20 mouse cellular contexts compared by ENCODE assay signal in genomic region chr16:33010166-33010565, GRCm38 (mm10). TPM values are rescaled to one million over a fixed set of nuclear protein-coding genes. Genes with fewer than 3 reads are reported as not detected.
DNase-seq lines count a peak whose midpoint lies in the region; ATAC-seq and TF ChIP-seq lines count a peak whose summit lies in the region.
"Had no signal": no experiment of that assay in that cellular context is flagged by ENCODE, and none has a peak within 500 bp of the region (broad histone marks: within the 10 kb centered on the region; RNA-seq: fewer than 3 reads in every experiment).

No protein-coding gene starts in this region.

- ATAC-seq in embryonic facial prominence, embryonic 12.5 days (ENCODE audit: insufficient number of reproducible peaks, insufficient read depth, low FRiP score, low TSS enrichment), result 0 out of 2 replicates have a peak, but pooled peaks have one; percentile 15
- peak; percentile 68; the same call in 1 of the 2 replicates for ATAC-seq in hindbrain, embryonic 16.5 days
- no peak for ATAC-seq in hindbrain, embryonic 12.5 days (ENCODE audit: low FRiP score)
- ATAC-seq: forebrain, embryonic 16.5 days; intestine, embryonic 15.5 days had no signal

- H3K4me1 ChIP-seq in embryonic facial prominence, embryonic 12.5 days, result no peaks in the 10 kb centered on the region
- H3K4me1 ChIP-seq in embryonic facial prominence, embryonic 10.5 days, result no peaks in the 10 kb centered on the region
- H3K4me1 ChIP-seq in hindbrain, embryonic 16.5 days (ENCODE audit: control insufficient read depth, insufficient read depth, low read depth, low read length), result no peaks in the 10 kb centered on the region
- no peaks in the 10 kb centered on the region for H3K4me1 ChIP-seq in hindbrain, embryonic 12.5 days
- H3K4me1 ChIP-seq: forebrain, embryonic 12.5 days; hindbrain, embryonic 15.5 days; intestine, embryonic 15.5 days had no signal

- WGBS in embryonic facial prominence, embryonic 12.5 days, result 86% methylated on average over 6 of the region's 6 CpGs
- WGBS in embryonic facial prominence, embryonic 10.5 days, result 93% methylated on average over 6 of the region's 6 CpGs
- 85% methylated on average over 6 of the region's 6 CpGs for WGBS in hindbrain, embryonic 16.5 days
- WGBS in hindbrain, embryonic 12.5 days, result 91% methylated on average over 6 of the region's 6 CpGs

- peaks cover 71% of the 10 kb centered on the region for H3K36me3 ChIP-seq in embryonic facial prominence, embryonic 12.5 days
- H3K36me3 ChIP-seq in embryonic facial prominence, embryonic 10.5 days (replicated peaks), result peaks cover 93% of the 10 kb centered on the region
- peaks cover 25% of the 10 kb centered on the region for H3K36me3 ChIP-seq in hindbrain, embryonic 16.5 days (ENCODE audit: control insufficient read depth, insufficient read depth, low read length)
- peaks cover 90% of the 10 kb centered on the region for H3K36me3 ChIP-seq in hindbrain, embryonic 12.5 days

- H3K4me3 ChIP-seq in embryonic facial prominence, embryonic 12.5 days, result no peak overlapping the region
- H3K4me3 ChIP-seq in embryonic facial prominence, embryonic 10.5 days, result no peak overlapping the region
- H3K4me3 ChIP-seq in hindbrain, embryonic 16.5 days (ENCODE audit: low read length), result no peak overlapping the region
- no peak overlapping the region for H3K4me3 ChIP-seq in hindbrain, embryonic 12.5 days
- no peak overlapping the region for H3K4me3 ChIP-seq in layer of hippocampus, adult 2 months
- H3K4me3 ChIP-seq: forebrain, embryonic 12.5 days; heart, adult 2 months; heart, embryonic 15.5 days; hindbrain, embryonic 15.5 days; intestine, embryonic 15.5 days had no signal

- no peak overlapping the region for H3K27ac ChIP-seq in embryonic facial prominence, embryonic 12.5 days
- no peak overlapping the region for H3K27ac ChIP-seq in embryonic facial prominence, embryonic 10.5 days (replicated peaks)
- no peak overlapping the region for H3K27ac ChIP-seq in hindbrain, embryonic 16.5 days (ENCODE audit: low read depth, low read length)
- no peak overlapping the region for H3K27ac ChIP-seq in hindbrain, embryonic 12.5 days
- H3K27ac ChIP-seq in layer of hippocampus, adult 2 months, result no peak overlapping the region
- H3K27ac ChIP-seq: forebrain, embryonic 12.5 days; heart, adult 2 months; heart, embryonic 15.5 days; hindbrain, embryonic 15.5 days; intestine, embryonic 15.5 days had no signal

- H3K27me3 ChIP-seq in embryonic facial prominence, embryonic 12.5 days, result no peaks in the 10 kb centered on the region
- H3K27me3 ChIP-seq in embryonic facial prominence, embryonic 10.5 days (replicated peaks; ENCODE audit: low read depth, poor library complexity, severe bottlenecking), result no peaks in the 10 kb centered on the region
- H3K27me3 ChIP-seq in hindbrain, embryonic 16.5 days (replicated peaks; ENCODE audit: control insufficient read depth, insufficient read depth, low read length), result no peaks in the 10 kb centered on the region
- no peaks in the 10 kb centered on the region for H3K27me3 ChIP-seq in hindbrain, embryonic 12.5 days
- H3K27me3 ChIP-seq: forebrain, embryonic 12.5 days; heart, embryonic 15.5 days; hindbrain, embryonic 15.5 days; intestine, embryonic 15.5 days had no signal

- no peak overlapping the region for H3K4me2 ChIP-seq in embryonic facial prominence, embryonic 12.5 days (replicated peaks)
- no peak overlapping the region for H3K4me2 ChIP-seq in hindbrain, embryonic 16.5 days (ENCODE audit: low read length)
- H3K4me2 ChIP-seq in hindbrain, embryonic 12.5 days (replicated peaks), result no peak overlapping the region
- H3K4me2 ChIP-seq: forebrain, embryonic 12.5 days; heart, embryonic 11.5 days; heart, embryonic 15.5 days; hindbrain, embryonic 15.5 days; intestine, embryonic 15.5 days had no signal

- H3K9me3 ChIP-seq in embryonic facial prominence, embryonic 12.5 days, result no peaks in the 10 kb centered on the region
- no peaks in the 10 kb centered on the region for H3K9me3 ChIP-seq in embryonic facial prominence, embryonic 10.5 days
- no peaks in the 10 kb centered on the region for H3K9me3 ChIP-seq in hindbrain, embryonic 16.5 days (ENCODE audit: control insufficient read depth, low read length)
- H3K9me3 ChIP-seq in hindbrain, embryonic 12.5 days (replicated peaks), result no peaks in the 10 kb centered on the region
- H3K9me3 ChIP-seq: forebrain, embryonic 12.5 days; heart, embryonic 15.5 days; hindbrain, embryonic 15.5 days; intestine, embryonic 15.5 days had no signal

- DNase-seq in embryonic facial prominence, embryonic 10.5 days (ENCODE audit: low spot score), result no peak
- DNase-seq in layer of hippocampus, adult 2 months (ENCODE audit: low spot score in 2 of 2), result peak; percentile 18 to 23
- no peak for DNase-seq in layer of hippocampus, postnatal 36 days
- peak; percentile 54 to 64 for DNase-seq in right cerebral cortex, postnatal 10 days (ENCODE audit: low spot score in 2 of 2)
- DNase-seq in right cerebral cortex, postnatal 14 days, result no peak
- DNase-seq: adrenal gland, postnatal 10 days; cerebellum, adult 18-20 months; cerebellum, adult 9-11 months; gastrocnemius, postnatal 36 days; heart, adult 2 months; heart, postnatal 14 days had no signal

- no peak for TF ChIP-seq CTCF in layer of hippocampus, adult 2 months (conservative IDR thresholded peaks at IDR 0.05)

- H3K9ac ChIP-seq in embryonic facial prominence, embryonic 12.5 days, result no peak overlapping the region
- H3K9ac ChIP-seq in hindbrain, embryonic 16.5 days (ENCODE audit: low read depth, low read length), result no peak overlapping the region
- H3K9ac ChIP-seq in hindbrain, embryonic 12.5 days, result no peak overlapping the region
- H3K9ac ChIP-seq: forebrain, embryonic 12.5 days; heart, embryonic 15.5 days; hindbrain, embryonic 15.5 days; intestine, embryonic 15.5 days had no signal

RNA-seq across cellular contexts. Expression of gene Iqcg, which starts 45.9 kb away (rescaled TPM):
- 2.4 and 3.1 TPM in 2 replicates for polyA plus RNA-seq in embryonic facial prominence, embryonic 12.5 days (2016; fragmentation: Nextera tagmentation; extraction: Ambion mirVana)
- 2.1 and 3.6 TPM in 2 replicates for polyA plus RNA-seq in embryonic facial prominence, embryonic 10.5 days (2016; fragmentation: Nextera tagmentation; extraction: Ambion mirVana)
- polyA plus RNA-seq in hindbrain, embryonic 16.5 days (2015; fragmentation: Nextera tagmentation; extraction: Ambion mirVana), result 7.5 and 7.9 TPM in 2 replicates
- polyA plus RNA-seq in hindbrain, embryonic 12.5 days (2016; fragmentation: Nextera tagmentation; extraction: Ambion mirVana), result 6.5 and 6.9 TPM in 2 replicates
- 1 to 10 TPM; 4.8 to 5.4 TPM for total RNA-seq in layer of hippocampus, adult 2 months (2021)
- 1 to 10 TPM; 4.0 to 5.4 TPM for total RNA-seq in layer of hippocampus, postnatal 36 days (2021)

RNA-seq across cellular contexts. Expression of gene Rpl35a, which starts 46.1 kb away (rescaled TPM):
- polyA plus RNA-seq in embryonic facial prominence, embryonic 12.5 days (2016; fragmentation: Nextera tagmentation; extraction: Ambion mirVana), result 849 and 899 TPM in 2 replicates
- polyA plus RNA-seq in embryonic facial prominence, embryonic 10.5 days (2016; fragmentation: Nextera tagmentation; extraction: Ambion mirVana), result 1,025 and 1,052 TPM in 2 replicates
- polyA plus RNA-seq in hindbrain, embryonic 16.5 days (2015; fragmentation: Nextera tagmentation; extraction: Ambion mirVana), result 370 and 392 TPM in 2 replicates
- 568 and 650 TPM in 2 replicates for polyA plus RNA-seq in hindbrain, embryonic 12.5 days (2016; fragmentation: Nextera tagmentation; extraction: Ambion mirVana)
- 100 to 1,000 TPM; 323 to 325 TPM for total RNA-seq in layer of hippocampus, adult 2 months (2021)
- 100 to 1,000 TPM; 296 to 306 TPM for total RNA-seq in layer of hippocampus, postnatal 36 days (2021)

RNA-seq across cellular contexts. Expression of gene Lmln, which starts 52.2 kb away (rescaled TPM):
- polyA plus RNA-seq in embryonic facial prominence, embryonic 12.5 days (2016; fragmentation: Nextera tagmentation; extraction: Ambion mirVana), result 1.8 and 3.4 TPM in 2 replicates
- polyA plus RNA-seq in embryonic facial prominence, embryonic 10.5 days (2016; fragmentation: Nextera tagmentation; extraction: Ambion mirVana), result 2.6 and 3.7 TPM in 2 replicates
- 3.2 and 4.1 TPM in 2 replicates for polyA plus RNA-seq in hindbrain, embryonic 16.5 days (2015; fragmentation: Nextera tagmentation; extraction: Ambion mirVana)
- 3.0 and 3.4 TPM in 2 replicates for polyA plus RNA-seq in hindbrain, embryonic 12.5 days (2016; fragmentation: Nextera tagmentation; extraction: Ambion mirVana)
- 10 to 100 TPM; 11.5 to 16.8 TPM for total RNA-seq in layer of hippocampus, adult 2 months (2021)
- total RNA-seq in layer of hippocampus, postnatal 36 days (2021), result 10 to 100 TPM; 20.3 to 20.4 TPM

Comparison
In these comparisons a context has a peak if more than half of its experiments do, and no peak if none do; other contexts are left out.
1. DNase-seq: peak in layer of hippocampus, adult 2 months (2 of 2) and right cerebral cortex, postnatal 10 days (2 of 2); none in embryonic facial prominence, embryonic 10.5 days (single experiment), layer of hippocampus, postnatal 36 days (0 of 2) and right cerebral cortex, postnatal 14 days (single experiment).